Comparison of ENCODE assay signal across 9 mouse cellular contexts in the genomic region with DNA sequence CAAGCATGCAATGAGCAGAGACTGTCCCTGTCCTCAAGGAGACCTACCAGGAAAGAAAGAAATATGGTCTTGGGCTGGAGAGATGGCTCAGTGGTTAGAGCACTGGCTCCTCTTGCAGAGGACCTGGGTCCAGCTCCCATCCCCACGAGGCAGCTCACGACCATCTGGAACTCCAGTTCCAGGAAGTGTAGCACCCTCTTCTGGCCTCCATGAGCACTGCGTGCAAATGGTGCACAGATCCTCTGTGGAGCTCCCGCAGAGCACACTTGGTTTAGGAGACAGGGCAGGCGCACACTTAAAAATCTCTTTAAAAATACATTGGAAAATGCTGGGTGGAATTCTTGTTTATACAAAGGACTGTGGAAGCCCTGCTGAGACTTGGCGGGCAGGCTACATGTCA. TPM values are rescaled to one million over a fixed set of nuclear protein-coding genes. Genes with fewer than 3 reads are reported as not detected.
DNase-seq lines count a peak whose midpoint lies in the region; ATAC-seq and TF ChIP-seq lines count a peak whose summit lies in the region.
"Had no signal": no experiment of that assay in that cellular context is flagged by ENCODE, and none has a peak within 500 bp of the region (broad histone marks: within the 10 kb centered on the region; RNA-seq: fewer than 3 reads in every experiment).

No protein-coding gene starts in this region.

- H3K9me3 ChIP-seq in intestine, postnatal 0 days (ENCODE audit: control insufficient read depth), result no peaks in the 10 kb centered on the region
- H3K9me3 ChIP-seq in intestine, embryonic 16.5 days (ENCODE audit: control insufficient read depth, low read length), result no peaks in the 10 kb centered on the region; the same call in 1 of the 2 replicates

- no peaks in the 10 kb centered on the region; the same call in 1 of the 2 replicates for H3K4me1 ChIP-seq in intestine, postnatal 0 days (replicated peaks; ENCODE audit: control insufficient read depth, insufficient read depth, low read length)
- no peaks in the 10 kb centered on the region for H3K4me1 ChIP-seq in intestine, embryonic 16.5 days (ENCODE audit: control insufficient read depth, insufficient read depth, low read length)
- H3K4me1 ChIP-seq: heart, embryonic 13.5 days had no signal

- H3K4me2 ChIP-seq in intestine, postnatal 0 days (replicated peaks; ENCODE audit: low read depth), result no peak overlapping the region
- H3K4me2 ChIP-seq in intestine, embryonic 16.5 days (ENCODE audit: low read depth, low read length), result no peak overlapping the region
- H3K4me2 ChIP-seq: heart, embryonic 13.5 days had no signal

- WGBS in intestine, postnatal 0 days, result 85% methylated on average over 6 of the region's 6 CpGs
- 88% methylated on average over 6 of the region's 6 CpGs for WGBS in intestine, embryonic 16.5 days

- H3K27ac ChIP-seq in intestine, postnatal 0 days (ENCODE audit: low read depth, low read length), result peak overlapping the region; percentile 50; the same call in 1 of the 2 replicates
- H3K27ac ChIP-seq in intestine, embryonic 16.5 days (ENCODE audit: low read length), result no peak overlapping the region
- H3K27ac ChIP-seq: heart, embryonic 13.5 days had no signal

- TF ChIP-seq POLR2A in brain, embryonic 14.5 days (IDR thresholded peaks at IDR 0.05; ENCODE audit: borderline replicate concordance, extremely low read depth, insufficient read depth, insufficient read length, poor library complexity, severe bottlenecking), result no peak

- peak; percentile 60 for TF ChIP-seq CTCF in intestine, postnatal 0 days (IDR thresholded peaks at IDR 0.05; ENCODE audit: low read depth)
- peak; percentile 43; the same call in 1 of the 2 replicates for TF ChIP-seq CTCF in brain, embryonic 14.5 days (IDR thresholded peaks at IDR 0.05; ENCODE audit: borderline replicate concordance, extremely low read depth, insufficient read depth, insufficient read length)

- H3K27me3 ChIP-seq in intestine, postnatal 0 days (replicated peaks; ENCODE audit: control insufficient read depth, insufficient read depth, low read length), result no peaks in the 10 kb centered on the region
- H3K27me3 ChIP-seq in intestine, embryonic 16.5 days (replicated peaks; ENCODE audit: control insufficient read depth, insufficient read depth, low read length), result no peaks in the 10 kb centered on the region
- H3K27me3 ChIP-seq: heart, embryonic 13.5 days had no signal

- no peak overlapping the region for H3K4me3 ChIP-seq in intestine, postnatal 0 days (ENCODE audit: low read depth, low read length)
- no peak overlapping the region for H3K4me3 ChIP-seq in intestine, embryonic 16.5 days (ENCODE audit: low read length)
- H3K4me3 ChIP-seq: heart, embryonic 13.5 days had no signal

- peaks cover 77% of the 10 kb centered on the region for H3K36me3 ChIP-seq in intestine, postnatal 0 days (ENCODE audit: control insufficient read depth, insufficient read depth)
- H3K36me3 ChIP-seq in intestine, embryonic 16.5 days (ENCODE audit: control insufficient read depth, insufficient read depth, low read length), result peaks cover 26% of the 10 kb centered on the region

- H3K9ac ChIP-seq in intestine, postnatal 0 days (ENCODE audit: low read depth, low read length), result no peak overlapping the region
- no peak overlapping the region for H3K9ac ChIP-seq in intestine, embryonic 16.5 days (ENCODE audit: low read depth, low read length)
- H3K9ac ChIP-seq: heart, embryonic 13.5 days had no signal

- peak; percentile 31 for DNase-seq in thymus, postnatal 14 days
- no peak for DNase-seq in thymus, postnatal 0 days (ENCODE audit: low spot score)
- DNase-seq in brain, embryonic 14.5 days (ENCODE audit: low read depth), result no peak
- peak; percentile 19 to 20 for DNase-seq in thymus, postnatal 36 days
- DNase-seq in urinary bladder, postnatal 36 days (ENCODE audit: low spot score in 2 of 2), result no peak
- no peak for DNase-seq in ovary, adult 18-20 months (ENCODE audit: low spot score)

- ATAC-seq in intestine, postnatal 0 days, result no peak
- no peak for ATAC-seq in intestine, embryonic 16.5 days

RNA-seq across cellular contexts. Expression of a gene that starts 17.1 kb away (rescaled TPM):
- polyA plus RNA-seq in intestine, postnatal 0 days (2015; fragmentation: Nextera tagmentation; extraction: Ambion mirVana), result 263 and 296 TPM in 2 replicates
- polyA plus RNA-seq in intestine, embryonic 16.5 days (2015; fragmentation: Nextera tagmentation; extraction: Ambion mirVana), result 21.4 and 39.8 TPM in 2 replicates
- 5.2 and 5.7 TPM in 2 replicates for polyA plus RNA-seq in thymus, postnatal 0 days (2015; fragmentation: Nextera tagmentation; extraction: Ambion mirVana)
- 4.5 and 6.5 TPM in 2 replicates for polyA plus RNA-seq in brain, embryonic 14.5 days (2012; rRNA removed)

RNA-seq across cellular contexts. Expression of a gene that starts 17.3 kb away (rescaled TPM):
- polyA plus RNA-seq in intestine, postnatal 0 days (2015; fragmentation: Nextera tagmentation; extraction: Ambion mirVana), result 492 and 500 TPM in 2 replicates
- 394 and 410 TPM in 2 replicates for polyA plus RNA-seq in intestine, embryonic 16.5 days (2015; fragmentation: Nextera tagmentation; extraction: Ambion mirVana)
- 682 and 692 TPM in 2 replicates for polyA plus RNA-seq in thymus, postnatal 0 days (2015; fragmentation: Nextera tagmentation; extraction: Ambion mirVana)
- 227 and 275 TPM in 2 replicates for polyA plus RNA-seq in brain, embryonic 14.5 days (2012; rRNA removed)

Comparison
In these comparisons a context has a peak if more than half of its experiments do, and no peak if none do; other contexts are left out.
1. DNase-seq: peak in thymus, postnatal 14 days (single experiment) and thymus, postnatal 36 days (2 of 2); none in thymus, postnatal 0 days (single experiment), brain, embryonic 14.5 days (single experiment), urinary bladder, postnatal 36 days (0 of 2) and ovary, adult 18-20 months (single experiment).